Mouse (Mus musculus) kidney, adult 11 months (tissue): ENCODE data around the gene Rad51d.
"Not testable (repeated sequence)": the region's sequence is repeated elsewhere in the genome, so short reads cannot be mapped to it uniquely, and the experiment has no call there.

ENCODE experiments used
- DNase-seq: peaks from one replicate; pipeline ENCODE4 v3.0.0; 2022

The Rad51d gene

DNA sequence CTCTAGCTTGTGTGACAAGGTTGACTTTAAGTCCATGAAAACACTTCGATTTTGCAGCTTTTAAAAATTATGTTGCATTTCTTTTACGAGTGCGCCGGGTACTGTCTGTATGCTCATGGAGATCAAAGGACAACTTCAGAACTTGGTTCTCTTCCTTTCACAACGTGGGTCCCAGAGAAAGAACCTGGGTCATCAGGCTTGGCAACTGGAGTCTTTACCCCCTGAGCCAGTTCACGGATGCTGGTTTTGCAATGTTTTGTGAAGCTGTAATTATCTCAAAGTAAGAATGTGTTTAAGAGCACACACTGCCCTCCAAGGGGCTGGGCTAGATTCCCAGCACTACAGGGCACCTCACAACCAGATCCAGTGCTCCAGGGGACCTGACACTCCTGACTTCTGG, 36.3 kb downstream of the Rad51d start:
- no peak for DNase-seq

DNA sequence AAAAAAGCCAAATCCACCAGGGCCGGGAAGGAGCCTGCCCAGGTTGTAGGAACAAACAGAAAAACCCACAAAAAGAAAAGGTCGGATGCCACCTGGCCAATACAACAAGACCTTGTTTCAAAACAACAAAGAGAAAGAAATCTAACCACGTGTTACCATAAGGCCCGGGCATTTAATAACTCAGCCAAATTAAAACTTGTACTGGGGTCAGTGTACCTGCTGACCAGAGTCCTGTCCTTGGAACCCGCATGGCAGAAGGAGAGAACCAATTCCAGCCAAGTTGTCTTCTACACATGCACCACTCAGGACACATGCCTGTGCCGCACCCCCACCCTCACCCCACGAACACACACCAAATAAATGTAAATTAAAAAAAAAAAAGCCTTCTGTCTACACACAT, 37.5 kb downstream of the Rad51d start:
- DNase-seq = peak; percentile 44

DNA sequence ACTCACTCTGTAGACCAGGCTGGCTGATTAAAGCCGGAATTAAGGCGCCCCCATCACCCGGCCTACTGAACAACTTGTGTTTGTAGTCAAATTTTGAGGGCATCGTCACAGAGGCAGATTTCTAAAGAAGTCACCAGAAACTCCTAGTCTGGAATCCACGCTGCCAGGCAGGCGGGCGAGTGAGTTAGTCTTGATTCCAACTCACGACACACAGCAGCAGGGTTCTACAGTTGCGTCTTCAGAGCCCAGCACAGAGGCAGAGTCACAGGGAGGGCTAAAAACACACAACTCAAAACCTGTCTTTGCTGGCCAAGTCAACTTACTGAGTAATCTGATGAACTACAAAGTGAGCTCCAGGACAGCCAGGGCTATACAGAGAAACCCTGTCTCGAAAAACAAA, 37.9 kb downstream of the Rad51d start:
- no peak for DNase-seq

DNA sequence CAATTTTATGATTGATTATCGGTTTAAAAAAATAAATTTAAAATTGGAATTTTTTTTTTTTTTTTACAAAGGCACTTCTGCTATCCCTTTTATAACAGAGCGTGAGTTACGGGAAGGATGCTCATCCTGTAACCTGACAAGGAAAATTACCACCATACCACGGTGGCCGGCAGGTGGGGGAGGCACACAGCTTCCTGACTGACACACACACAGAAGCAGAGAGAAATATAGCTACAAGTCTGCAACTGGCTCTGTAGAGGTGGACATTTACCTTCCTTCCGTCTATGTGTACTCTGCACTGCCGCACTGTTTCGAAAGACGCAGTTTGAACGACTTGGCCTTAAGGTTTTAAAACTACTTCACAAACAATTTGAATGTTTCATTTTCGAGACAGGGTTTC, 38.3 kb downstream of the Rad51d start:
- DNase-seq = no peak

DNA sequence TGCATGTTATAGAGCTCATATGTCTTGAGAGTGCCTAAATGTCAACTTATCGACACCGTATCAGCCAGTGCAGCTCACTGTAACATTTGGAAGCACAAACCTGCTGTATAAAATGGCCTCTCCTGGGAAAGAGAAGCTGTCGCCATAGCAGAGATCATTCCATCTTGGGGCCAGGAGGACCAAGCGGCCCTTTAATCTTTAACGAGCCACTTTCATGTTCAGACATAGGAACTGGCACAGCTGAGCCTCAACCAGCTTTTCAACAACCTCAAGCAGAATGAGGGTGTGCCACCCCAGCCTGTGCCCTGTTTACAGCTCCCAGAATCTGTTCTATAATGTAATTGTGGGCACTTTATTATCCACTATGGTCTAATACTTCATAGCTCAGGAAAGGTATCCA, 40.2 kb downstream of the Rad51d start:
- no peak for DNase-seq

DNA sequence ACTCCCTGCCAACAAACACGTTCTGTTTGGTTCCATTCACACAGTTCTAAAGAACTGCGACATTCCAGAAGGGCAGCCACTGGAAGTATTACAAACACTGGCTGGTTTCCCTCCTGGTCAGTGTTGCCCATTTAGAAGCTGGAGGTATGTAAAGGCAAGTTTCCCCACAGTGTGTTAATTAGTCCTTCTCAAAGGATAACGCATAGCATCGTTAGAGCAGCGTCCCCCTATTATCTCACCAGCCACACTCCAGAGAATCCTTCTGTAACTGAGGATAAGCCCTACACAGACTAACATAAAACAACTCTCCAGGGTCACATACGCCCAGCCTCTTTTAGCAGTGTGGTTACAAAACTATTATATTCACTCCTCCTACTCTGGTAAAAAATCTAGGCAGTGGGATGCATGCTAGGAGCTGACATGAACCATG, 42.8 kb downstream of the Rad51d start:
- DNase-seq = no peak

DNA sequence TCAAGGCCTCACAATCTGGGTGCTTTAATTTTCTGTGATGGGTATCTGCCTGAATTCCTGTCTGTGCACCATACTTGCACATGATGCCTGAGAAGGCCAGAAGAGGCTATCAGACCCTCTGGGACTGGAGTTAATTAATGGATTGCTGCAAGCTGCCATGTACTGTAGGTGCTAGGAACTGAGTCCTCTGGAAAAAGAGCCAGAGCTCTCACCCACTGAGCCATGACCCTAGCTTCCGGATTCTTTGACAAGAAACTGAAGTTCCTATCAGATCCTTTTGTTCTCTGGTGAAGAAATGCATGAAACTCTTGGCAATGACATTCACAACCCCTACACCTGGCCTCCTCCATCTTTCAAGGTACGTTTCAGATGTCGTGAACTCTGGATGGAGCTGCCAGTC, 43.5 kb downstream of the Rad51d start:
- no peak for DNase-seq

DNA sequence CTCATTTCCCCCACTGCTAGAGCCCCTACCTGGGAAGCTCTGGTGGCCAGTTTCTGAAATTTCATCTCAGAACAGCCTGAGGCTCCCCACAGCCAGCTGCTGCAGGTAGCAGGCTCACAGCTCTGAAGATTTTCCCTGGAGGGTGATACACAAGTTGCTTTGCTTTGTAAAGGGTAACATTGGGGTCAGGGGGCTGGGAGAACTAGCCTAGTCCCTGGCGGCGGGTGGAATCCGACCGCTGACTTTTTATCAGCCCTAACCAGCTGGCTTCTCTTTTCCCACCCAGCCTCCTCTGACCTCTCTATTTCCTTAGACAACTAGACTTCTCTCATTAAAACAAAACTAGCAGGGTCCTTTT, 44.4 kb downstream of the Rad51d start:
- no peak for DNase-seq

DNA sequence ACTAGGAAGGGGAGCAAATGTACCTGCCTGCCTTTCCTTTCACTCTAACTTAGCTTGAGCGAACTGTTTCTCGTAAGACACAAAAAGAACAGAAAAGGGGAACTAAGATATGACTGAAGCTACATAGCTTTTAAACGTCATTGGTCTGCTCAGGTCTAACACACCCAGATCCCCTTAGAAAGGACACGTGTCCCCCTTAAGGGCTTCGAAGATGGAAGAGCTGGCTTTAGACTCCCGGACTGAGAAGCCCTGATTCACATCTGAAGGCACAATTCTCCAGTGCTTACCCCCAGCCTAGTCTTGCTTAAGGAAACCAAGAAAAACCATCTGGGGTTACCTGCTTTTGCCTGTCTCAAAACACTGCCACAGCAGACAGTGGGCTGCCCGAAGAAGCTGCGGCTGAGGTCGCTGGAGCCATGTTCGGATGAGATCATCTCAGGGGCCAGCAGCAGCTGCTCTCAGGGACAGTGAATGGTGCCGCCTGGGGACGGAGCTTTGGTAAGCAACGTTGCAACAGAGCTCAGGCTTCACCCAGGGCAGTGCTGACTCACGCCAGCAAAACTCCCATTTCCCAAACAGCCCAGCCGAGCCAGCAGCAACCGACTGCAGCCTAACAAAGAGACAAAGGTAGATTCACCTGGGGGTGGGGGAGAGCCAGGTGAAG, 44.9 kb downstream of the Rad51d start:
- peak; percentile 51 for DNase-seq

DNA sequence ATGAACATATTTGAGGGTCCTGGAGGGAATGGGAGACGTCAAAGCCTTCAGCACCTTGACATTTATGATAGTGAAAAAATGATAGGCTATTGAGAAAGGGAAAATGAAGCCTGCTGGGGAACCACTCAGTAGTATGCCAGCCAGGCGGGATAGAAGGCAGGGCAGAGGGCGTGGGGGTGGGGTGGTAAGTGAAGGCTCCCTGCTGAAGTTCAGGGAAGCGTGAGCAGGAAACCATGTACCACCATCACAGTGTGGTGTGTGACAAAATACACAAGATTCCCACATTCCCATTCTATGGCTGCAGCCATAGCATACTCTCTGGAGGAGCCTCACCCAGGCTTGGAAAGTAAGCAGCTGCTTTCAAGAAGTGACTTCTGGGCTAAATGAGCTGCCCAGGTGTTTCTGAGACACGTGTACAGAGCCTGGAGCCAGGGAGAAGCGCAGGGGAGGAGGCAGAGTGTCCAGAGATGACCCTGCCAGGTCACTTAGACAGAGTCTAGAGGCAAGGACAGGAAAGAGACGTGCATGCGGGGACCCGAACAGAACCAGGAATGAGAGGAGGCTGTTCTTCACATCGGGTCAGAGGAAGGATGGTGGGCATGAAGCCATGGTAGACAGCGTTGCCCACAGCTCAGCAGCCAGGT, 45.5 kb downstream of the Rad51d start:
- DNase-seq = no peak

DNA sequence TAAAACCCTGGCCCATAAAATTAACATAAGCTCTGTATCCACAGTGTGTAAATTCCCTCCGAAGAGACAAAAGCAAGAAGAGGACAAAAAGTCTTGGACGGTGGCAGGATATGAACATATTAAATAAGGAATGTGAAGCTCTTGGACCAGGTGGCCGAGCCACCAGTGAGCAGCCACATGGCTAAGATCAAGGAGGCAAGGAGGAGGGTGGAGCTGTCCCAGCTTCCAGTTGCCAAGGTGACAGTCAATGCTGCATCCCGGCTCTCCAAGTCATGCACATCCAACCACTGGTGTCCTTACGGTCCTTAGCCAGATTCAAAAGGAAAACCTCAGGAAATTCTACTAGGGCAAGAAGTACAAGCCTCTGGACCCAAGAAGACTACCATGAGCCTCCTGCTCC, 51.9 kb downstream of the Rad51d start:
- no peak for DNase-seq

DNA sequence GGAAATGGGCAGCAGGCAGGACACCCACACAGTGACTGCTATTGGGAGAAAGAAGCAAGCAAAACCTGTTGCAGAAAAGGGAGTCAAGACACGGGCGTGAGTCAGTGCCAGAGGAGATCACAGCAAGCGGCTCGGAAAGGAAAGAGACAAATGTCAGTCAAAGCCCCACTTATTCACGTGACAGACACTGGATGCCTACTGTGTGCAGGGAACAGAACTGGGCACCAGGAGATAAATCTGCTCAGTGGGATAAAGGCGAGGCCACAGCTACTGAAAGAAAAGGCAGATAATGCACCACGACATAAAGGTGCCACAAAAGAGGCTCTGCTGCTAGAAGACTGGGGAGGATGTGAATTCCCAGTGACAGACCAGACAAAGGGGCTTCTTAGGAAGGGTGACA, 52.6 kb downstream of the Rad51d start:
- no peak for DNase-seq

DNA sequence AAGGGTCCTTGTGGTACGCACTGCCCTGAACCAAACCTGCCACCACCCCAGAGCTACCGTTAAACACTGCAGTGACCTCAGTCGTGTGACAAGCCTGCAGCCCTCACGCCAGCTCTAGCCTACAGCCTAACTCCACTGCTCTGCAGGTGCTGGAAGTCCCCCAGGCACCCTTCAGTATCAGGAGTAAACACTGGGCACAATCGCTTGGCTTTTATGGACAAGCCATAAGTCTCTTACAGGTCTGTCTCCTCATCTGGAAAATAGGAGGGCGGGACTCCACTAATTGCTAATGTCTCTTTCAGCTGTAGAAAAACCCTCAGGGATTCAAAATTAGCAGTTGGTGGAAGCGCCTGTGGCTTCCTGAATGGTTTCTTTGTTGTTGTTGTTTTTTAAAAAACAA, 53.2 kb downstream of the Rad51d start:
- DNase-seq = no peak

DNA sequence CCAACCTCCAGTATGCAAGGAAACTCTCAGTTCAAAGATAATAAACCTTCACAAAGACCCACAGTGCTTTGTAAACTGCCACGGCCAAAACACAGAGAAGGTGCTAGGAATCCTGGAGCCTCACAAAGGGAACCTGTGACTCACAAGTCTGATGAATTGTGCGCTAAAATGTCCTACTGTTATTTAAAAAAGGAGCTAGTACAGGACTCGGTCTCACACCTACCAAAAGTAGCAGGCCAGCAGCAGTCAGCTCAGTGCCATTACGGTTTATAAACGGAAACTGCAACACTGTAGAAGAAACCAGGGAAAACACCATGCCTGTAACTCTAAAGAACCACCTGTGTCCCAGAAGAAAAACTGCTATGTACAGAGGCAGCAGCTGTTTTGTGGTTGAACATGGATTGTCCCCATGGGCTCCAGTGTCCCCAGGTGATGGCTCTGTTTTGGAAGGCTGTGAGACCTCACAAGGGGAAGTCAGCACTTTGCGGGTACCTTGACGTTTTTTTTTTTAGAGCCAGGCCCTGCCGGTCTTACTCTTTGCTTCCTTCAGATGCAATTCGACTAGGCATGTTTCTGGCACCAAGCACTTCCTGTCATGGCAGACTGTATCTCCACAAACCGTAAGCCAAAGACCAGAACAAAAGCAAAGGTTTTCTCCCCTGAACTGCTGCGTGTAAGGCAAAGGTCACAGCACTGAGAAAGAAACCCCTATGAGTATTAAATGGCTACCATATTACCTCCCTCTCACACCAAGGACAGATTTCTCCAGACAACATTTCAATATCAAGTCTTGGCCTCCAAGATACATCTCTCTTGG, 54.6 kb downstream of the Rad51d start:
- DNase-seq = no peak

DNA sequence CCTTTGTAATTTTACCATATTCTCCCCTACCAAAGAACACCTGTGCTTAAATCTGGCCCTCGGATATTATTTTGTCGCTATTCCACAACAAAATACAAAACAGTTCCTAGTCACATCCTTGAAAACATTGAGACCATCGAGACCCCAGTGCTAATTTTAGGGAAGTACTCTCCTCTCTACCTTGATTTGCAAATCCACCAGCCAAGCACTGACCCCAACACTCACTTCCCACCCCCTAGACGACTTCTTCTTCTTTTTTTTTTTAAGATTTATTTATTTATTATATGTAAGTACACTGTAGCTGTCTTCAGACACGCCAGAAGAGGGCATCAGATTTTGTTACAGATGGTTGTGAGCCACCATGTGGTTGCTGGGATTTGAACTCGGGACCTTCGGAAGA, 56.1 kb downstream of the Rad51d start:
- DNase-seq = not testable (repeated sequence)

DNA sequence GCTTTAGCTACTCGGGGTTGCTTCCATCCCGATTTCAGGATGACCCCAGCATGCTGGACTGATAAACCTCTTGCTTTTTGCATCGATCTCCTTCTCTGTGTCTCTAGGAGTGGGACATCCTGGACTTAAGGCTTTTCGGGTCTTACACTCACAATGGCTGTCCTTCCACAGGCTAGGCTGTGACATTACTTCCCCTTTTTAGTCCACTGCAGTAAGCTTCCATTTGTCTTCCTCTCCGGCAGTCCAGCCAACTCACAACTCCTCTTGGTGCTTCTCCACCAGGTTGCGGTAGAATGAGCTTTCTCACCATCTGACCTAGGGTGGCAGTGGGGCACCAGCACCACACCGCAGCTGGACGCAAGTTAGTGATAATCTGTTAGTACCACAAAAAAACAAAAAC, 56.5 kb downstream of the Rad51d start:
- no peak for DNase-seq

DNA sequence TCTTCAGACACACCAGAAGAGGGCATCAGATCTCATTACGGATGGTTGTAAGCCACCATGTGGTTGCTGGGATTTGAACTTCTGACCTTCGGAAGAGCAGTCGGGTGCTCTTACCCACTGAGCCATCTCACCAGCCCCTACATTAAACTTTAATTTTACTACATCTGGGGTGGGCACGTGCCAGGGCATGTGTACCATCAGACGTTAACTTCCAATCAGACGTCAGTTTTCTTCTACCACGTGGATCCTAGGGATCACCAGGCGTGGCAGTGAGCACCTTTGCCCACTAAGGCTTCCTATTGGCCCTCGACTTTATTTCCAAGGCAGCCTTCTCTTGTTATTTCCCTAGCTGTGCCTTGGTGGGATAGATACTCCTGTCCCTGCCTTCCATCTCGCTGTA, 58.0 kb downstream of the Rad51d start:
- peak; percentile 73 for DNase-seq

DNA sequence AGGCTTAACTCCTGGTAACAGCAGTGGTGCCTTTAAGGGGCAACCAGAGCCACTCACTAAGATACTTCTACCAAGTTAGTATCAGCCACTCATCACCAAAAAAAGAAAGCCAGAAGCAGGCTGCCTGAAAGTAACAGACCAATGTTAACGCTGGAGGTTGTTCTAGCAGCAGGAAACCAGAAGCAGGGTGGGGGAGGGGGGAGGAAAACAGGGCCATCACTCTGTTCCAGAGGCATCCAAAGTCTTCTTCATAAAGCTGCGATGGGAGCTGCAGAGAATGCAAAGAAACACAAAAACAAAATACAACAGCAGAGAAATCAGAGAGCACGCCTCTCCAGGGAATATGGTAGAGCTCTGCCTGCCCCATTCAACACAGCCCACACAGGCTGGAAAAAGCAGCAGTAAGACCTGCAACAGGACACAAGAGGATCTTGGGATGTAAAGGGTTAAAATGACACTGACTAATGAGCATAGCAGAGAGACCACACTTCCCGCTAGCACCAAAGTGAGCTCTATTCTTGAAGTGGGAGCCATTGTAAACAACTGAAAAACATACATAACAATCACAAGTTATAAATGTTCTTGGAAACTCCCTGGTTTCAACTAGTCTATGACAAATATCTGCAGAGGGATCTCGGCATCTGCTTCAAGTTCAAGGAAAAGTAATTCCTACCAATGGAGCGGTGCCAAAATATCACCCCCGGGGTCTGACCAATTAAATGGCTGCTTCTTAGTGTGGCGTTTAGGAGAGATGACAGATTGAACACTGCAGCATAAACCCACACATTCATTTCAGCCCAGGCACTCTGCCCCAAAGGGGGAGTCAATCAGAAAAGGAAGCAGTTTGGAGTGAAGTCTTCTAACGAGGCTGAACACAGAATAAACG, 59.2 kb downstream of the Rad51d start:
- DNase-seq = no peak

DNA sequence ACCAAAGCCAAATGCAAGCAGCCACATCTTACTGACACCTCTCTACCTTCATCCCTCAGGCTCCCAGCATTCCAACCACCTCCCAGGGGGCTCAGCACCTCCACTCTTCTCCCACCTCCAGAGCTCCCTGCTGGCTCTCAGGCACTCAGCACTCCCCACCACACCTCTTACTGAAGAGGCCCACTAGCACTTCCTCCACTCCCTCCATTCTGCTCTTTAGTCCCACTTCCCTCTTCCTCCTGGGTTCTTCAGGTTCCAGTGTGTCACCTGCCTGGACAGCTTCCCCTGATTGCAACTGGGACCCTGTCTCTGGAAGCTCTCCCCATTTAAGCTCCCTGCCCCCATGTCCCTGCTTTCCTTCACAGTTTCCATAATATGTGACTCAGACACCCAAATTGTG, 63.6 kb downstream of the Rad51d start:
- no peak for DNase-seq
